Mouse (Mus musculus) stomach, embryonic 16.5 days (tissue): ENCODE measurements around the gene Dcp1b. TPM values are rescaled to one million over a fixed set of nuclear protein-coding genes. Genes with fewer than 3 reads are reported as not detected.

Experiments used
- ATAC-seq: fragments of 200-750 bp; cut with Nextera tagmentation; 2 replicates; pipeline ENCODE4 v1.8.0; 2017; ENCODE audit warnings: moderate number of reproducible peaks, moderate TSS enrichment; ENCODE audit not compliant: insufficient read depth, low FRiP score
- H3K27ac ChIP-seq: fragments of 300-500 bp; sonication (generic); 2 replicates; pipeline ENCODE4 v1.5.1; 2014; ENCODE audit warnings: low read length
- H3K27me3 ChIP-seq: fragments of 300-500 bp; sonication (generic); 2 replicates; pipeline ENCODE4 v1.6.1; 2014; ENCODE audit warnings: low read length, control low read depth, mixed read lengths; ENCODE audit not compliant: control insufficient read depth, insufficient read depth
- H3K36me3 ChIP-seq: fragments of 300-500 bp; sonication (generic); 2 replicates; pipeline ENCODE4 v1.6.1; 2014; ENCODE audit warnings: low read length; ENCODE audit not compliant: control insufficient read depth, insufficient read depth
- H3K4me1 ChIP-seq: fragments of 300-500 bp; sonication (generic); 2 replicates; pipeline ENCODE4 v1.6.1; 2014; ENCODE audit warnings: low read length, control low read depth, mixed read lengths; ENCODE audit not compliant: control insufficient read depth, insufficient read depth
- H3K4me2 ChIP-seq: fragments of 300-500 bp; sonication (generic); 2 replicates; pipeline ENCODE4 v1.6.1; 2014; ENCODE audit warnings: low read depth, low read length, mixed read lengths
- H3K4me3 ChIP-seq: fragments of 300-500 bp; sonication (generic); replicated peaks from 2 replicates; pipeline ENCODE4 v1.5.1; 2014; ENCODE audit warnings: mild to moderate bottlenecking, low read length
- H3K9ac ChIP-seq: fragments of 300-500 bp; sonication (generic); 2 replicates; pipeline ENCODE4 v1.6.1; 2014; ENCODE audit warnings: low read length
- H3K9me3 ChIP-seq: fragments of 300-500 bp; sonication (generic); replicated peaks from 2 replicates; pipeline ENCODE4 v1.6.1; 2016; ENCODE audit warnings: low read length, control low read depth; ENCODE audit not compliant: control insufficient read depth
- WGBS: fragments of 180-500 bp; shearing (Covaris S2); extraction: QIAGEN DNeasy Blood & Tissue Kit; methylation state at CpG from one replicate; pipeline ENCODE4 v1.1.7; 2014; 5-methylcytosine and 5-hydroxymethylcytosine counted together
- polyA plus RNA-seq: library from polyadenylated mRNA; unstranded; fragments of >200 nt; fragmentation: Nextera tagmentation; extraction: Ambion mirVana; gene quantifications from 2 replicates; pipeline ENCODE4 v1.2.1, GENCODE M21; 2015

Dcp1b gene
- polyA plus RNA-seq, 1 experiment from 2014 or later, result 8.3 TPM

DNA sequence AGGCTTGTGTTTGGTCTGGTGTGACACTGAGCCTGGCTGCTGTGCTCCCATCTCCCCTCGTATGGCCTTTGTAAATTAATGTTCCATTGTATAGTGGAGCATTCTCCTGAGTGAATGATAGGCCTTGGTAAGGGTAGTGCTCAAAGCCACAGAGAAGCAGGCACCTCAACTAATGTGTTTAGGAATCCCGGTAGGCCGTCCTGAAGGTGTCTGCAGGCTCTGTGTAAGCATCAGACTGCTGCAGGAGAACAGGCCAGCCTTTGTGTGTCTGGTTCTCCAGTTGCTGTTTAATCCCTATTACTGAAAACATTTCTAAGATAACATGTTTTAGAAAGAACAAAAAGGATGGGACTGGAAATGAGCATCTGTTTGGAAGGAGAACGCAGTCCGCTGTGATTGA lies 43.5 kb downstream of the Dcp1b start:
- no peak overlapping the region for H3K4me3 ChIP-seq
- no peak for ATAC-seq
- whole genome bisulfite sequencing, result 76% methylated on average over 5 of the region's 5 CpGs
- H3K36me3 ChIP-seq, result peaks cover 8% of the 10 kb centered on the region; the same call in 1 of the 2 replicates
- no peak overlapping the region for H3K9ac ChIP-seq
- no peak overlapping the region for H3K4me2 ChIP-seq
- H3K27me3 ChIP-seq, result no peaks in the 10 kb centered on the region
- no peaks in the 10 kb centered on the region for H3K4me1 ChIP-seq
- H3K27ac ChIP-seq, result no peak overlapping the region
- no peaks in the 10 kb centered on the region for H3K9me3 ChIP-seq

DNA sequence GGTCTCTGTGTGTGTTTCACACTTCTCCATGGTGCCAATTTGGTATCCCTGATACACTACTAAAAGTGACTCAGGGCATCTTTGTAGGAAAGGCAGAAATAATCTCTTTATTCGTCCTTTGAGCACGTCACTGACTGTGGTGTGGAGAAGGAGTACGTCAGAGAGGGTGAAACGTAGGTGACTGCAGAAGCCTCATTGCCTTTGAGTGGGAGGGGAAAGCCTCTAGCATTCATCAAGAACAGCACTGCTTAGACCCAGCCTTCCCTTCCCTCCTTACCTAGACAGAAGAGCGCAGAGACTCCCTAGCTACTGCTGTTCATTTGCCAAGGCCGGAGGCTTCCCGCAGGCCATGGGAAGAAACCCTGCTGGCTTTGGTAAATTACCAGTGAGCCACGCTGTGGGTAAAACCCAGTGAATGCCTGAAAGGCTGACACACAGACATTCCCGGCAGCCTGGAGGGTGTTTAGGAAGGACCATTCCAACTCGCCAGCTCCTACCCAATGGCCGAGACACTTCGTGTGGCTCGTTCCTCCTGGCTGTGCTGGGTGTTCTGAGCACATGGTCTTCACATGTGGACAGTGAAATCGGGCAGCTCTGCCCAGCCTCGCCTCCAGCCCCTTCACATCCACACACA lies 44.3 kb downstream of the Dcp1b start:
- no peaks in the 10 kb centered on the region for H3K9me3 ChIP-seq

DNA sequence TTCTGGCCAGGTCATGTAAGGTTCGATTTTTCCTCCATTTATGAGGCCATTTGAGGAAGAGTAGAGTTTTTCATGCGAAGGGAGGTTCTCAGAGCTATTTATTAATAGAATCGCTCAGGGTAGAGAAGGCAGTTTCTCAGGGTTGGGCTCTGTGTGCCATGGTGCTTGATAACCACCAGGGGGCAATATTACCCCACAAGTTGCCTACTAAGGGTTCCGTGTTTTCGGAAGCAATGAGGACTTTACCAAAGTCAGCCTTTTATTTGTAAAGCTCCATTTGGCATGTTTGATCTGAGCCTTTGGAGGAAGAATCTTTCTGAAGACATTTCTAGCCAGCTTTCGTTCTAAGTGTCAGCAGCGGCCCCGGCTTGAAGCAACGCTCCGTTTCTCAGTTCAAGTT lies 45.2 kb downstream of the Dcp1b start:
- ATAC-seq, result peak; percentile 70; the same call in 1 of the 2 replicates
- Histone ChIP-seq H3K4me1 (no peaks in the 10 kb centered on the region), H3K36me3 (peaks cover 1% of the 10 kb centered on the region; the same call in 1 of the 2 replicates), H3K27me3 (no peaks in the 10 kb centered on the region), H3K27ac (no peak overlapping the region), H3K9ac (no peak overlapping the region), H3K4me2 (no peak overlapping the region), H3K4me3 (no peak overlapping the region), H3K9me3 (no peaks in the 10 kb centered on the region)
- 42% methylated on average over 10 of the region's 10 CpGs for WGBS

More for the DNA sequence above, 44.3 kb downstream of the Dcp1b start:
- H3K36me3 ChIP-seq, result peaks cover 8% of the 10 kb centered on the region; the same call in 1 of the 2 replicates
- no peaks in the 10 kb centered on the region for H3K27me3 ChIP-seq
- WGBS, result 82% methylated on average over 15 of the region's 15 CpGs
- H3K4me2 ChIP-seq, result no peak overlapping the region
- H3K4me3 ChIP-seq, result no peak overlapping the region
- no peaks in the 10 kb centered on the region for H3K4me1 ChIP-seq
- no peak overlapping the region for H3K27ac ChIP-seq
- no peak for ATAC-seq
- no peak overlapping the region for H3K9ac ChIP-seq

DNA sequence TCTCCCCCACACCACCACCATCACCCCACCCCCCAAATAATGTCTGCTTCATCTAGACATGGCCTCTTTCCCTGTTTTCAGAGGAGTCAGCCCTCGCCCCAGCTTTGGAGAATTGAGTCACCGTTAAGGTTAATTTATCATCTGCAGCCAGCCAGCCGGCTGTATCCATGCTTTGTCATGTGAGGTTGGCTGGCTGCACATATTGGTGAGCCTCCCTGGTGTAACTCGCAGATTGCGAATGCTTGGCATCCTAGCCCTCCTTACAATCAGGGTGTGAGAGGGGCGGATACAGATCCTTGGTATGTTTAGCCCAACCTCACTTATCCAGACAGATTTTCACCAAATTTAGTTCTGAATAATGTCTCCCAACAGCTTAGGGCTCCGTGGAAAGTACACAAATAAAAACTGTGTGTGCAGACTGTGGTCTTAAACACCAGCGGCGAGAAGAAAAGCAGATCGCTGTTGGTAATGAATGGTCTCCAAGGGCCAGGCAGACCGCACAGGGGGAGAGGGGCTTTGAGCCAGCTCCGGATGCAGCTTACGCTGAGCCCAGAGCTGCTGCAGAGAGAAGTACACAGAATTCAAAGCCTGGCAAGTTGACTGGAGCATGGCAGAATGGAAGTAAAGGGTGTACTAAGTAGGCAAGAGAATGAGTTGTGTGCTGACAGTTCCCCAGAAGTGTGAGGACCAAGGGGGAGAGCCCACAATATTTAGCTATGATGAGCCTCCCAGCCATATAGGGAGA lies 49.6 kb downstream of the Dcp1b start:
- no peak overlapping the region for H3K4me3 ChIP-seq
- H3K9ac ChIP-seq, result no peak overlapping the region
- peak; percentile 55; the same call in 1 of the 2 replicates for ATAC-seq
- no peak overlapping the region; the same call in 1 of the 2 replicates for H3K27ac ChIP-seq
- H3K4me2 ChIP-seq, result no peak overlapping the region; the same call in 1 of the 2 replicates
- H3K9me3 ChIP-seq, result no peaks in the 10 kb centered on the region
- H3K4me1 ChIP-seq, result no peaks in the 10 kb centered on the region
- WGBS, result 49% methylated on average over 13 of the region's 13 CpGs
- H3K36me3 ChIP-seq, result no peaks in the 10 kb centered on the region
- H3K27me3 ChIP-seq, result no peaks in the 10 kb centered on the region

DNA sequence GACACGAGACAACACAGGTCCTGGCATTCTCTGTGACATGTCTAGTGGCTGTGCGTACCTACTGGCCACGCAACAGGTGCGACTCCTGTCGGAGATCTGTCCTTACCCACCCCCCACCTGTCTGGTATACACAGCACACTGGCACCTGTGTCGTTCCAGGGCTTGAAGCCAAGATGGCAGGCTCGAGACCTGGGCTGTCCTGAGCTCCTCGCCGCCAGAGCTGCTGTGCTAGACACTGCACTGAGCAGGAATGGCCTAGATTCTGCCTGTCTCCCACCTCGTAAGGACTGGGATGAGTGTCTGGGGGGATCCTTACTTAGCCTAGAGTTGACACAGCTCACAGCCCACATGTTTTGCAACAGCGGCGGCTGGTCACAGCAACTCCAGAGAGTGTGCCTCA lies 50.2 kb downstream of the Dcp1b start:
- no peak overlapping the region for H3K9ac ChIP-seq
- H3K4me2 ChIP-seq, result no peak overlapping the region
- no peaks in the 10 kb centered on the region for H3K27me3 ChIP-seq
- H3K9me3 ChIP-seq, result no peaks in the 10 kb centered on the region
- no peak overlapping the region; the same call in 1 of the 2 replicates for H3K27ac ChIP-seq
- H3K4me1 ChIP-seq, result no peaks in the 10 kb centered on the region
- ATAC-seq, result no peak
- H3K36me3 ChIP-seq, result no peaks in the 10 kb centered on the region
- no peak overlapping the region for H3K4me3 ChIP-seq
- WGBS, result 80% methylated on average over 12 of the region's 12 CpGs

DNA sequence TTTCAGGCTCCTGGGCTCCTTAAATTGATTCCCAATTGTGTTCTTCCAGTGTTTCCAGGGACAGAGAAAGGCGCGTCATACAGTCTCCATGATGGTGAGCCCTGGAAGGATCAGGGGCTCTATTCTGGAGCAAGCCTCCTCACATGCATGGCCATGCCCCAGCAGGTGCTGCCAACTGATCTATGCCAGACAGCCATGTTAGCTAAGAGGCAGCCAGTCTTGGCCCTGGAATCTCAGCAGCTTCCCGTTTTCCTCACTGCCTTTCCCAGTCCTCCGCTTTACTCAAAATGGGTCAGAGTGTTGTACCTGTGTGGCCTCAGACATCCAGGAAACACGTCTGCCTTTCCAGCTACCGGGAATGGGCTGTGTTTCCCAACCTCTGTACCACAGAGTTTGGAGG lies 50.7 kb downstream of the Dcp1b start:
- 85% methylated on average over 6 of the region's 6 CpGs for WGBS
- Histone ChIP-seq H3K4me2 (no peak overlapping the region), H3K27ac (no peak overlapping the region), H3K4me1 (no peaks in the 10 kb centered on the region), H3K9ac (no peak overlapping the region), H3K4me3 (no peak overlapping the region), H3K36me3 (no peaks in the 10 kb centered on the region), H3K27me3 (no peaks in the 10 kb centered on the region), H3K9me3 (no peaks in the 10 kb centered on the region)
- no peak for ATAC-seq

DNA sequence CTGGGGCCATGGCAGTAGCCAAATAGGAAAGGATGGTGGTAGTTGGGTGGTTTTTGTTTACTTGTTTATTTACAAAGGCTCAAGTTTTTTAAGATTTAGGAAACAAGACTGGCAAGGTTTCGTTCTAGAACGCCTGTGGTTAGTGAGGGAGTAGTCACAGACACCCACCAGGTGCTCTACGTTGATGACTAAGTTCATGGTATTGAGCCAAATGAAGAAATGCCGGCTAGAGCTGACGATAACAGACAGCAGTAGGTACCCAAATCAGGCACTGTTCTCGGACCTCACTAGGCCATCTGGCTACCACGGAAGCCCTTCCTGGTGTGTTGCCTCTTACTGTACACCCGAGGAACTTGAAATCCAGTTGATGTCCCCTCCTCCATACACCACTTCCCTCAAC lies 51.9 kb downstream of the Dcp1b start:
- Histone ChIP-seq H3K4me2 (no peak overlapping the region), H3K9me3 (no peaks in the 10 kb centered on the region), H3K4me3 (no peak overlapping the region), H3K4me1 (no peaks in the 10 kb centered on the region), H3K36me3 (no peaks in the 10 kb centered on the region), H3K27me3 (no peaks in the 10 kb centered on the region), H3K9ac (no peak overlapping the region), H3K27ac (no peak overlapping the region)
- WGBS, result 85% methylated on average over 8 of the region's 8 CpGs
- no peak for ATAC-seq

DNA sequence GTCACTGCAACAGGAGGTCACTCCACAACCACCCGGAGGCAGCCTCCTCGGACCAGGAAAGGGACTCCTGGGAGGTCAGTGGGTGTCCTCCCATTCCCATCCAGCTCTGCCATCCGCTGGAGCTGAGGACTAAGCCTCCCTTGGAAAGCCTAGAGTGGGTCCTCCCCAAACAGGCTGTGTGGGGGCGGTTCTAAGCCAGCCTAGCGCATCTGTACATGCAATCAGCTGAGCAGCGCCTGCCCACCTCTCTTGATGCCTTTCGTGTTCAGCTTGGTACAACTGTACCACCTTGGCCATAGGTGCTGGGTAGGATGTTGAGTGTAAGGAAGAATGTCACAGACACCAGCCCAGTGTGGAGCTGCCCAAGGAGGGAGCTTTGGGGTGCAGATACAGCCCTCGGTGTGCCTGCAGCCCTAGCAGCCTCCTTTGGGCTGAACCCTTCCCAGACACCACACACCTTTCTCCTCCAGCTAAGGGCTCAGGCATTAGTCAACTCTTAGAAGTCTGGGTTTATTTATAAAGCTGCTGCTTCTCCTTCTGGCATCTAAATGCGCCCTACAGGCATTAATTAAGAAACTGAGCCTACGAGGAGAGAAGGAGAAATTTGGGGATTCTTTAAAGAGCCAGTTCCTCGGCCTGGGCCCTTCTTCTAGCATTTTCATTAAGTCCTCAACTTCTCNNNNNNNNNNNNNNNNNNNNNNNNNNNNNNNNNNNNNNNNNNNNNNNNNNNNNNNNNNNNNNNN lies 54.0 kb downstream of the Dcp1b start:
- Histone ChIP-seq H3K4me3 (no peak overlapping the region), H3K36me3 (no peaks in the 10 kb centered on the region), H3K9ac (no peak overlapping the region), H3K9me3 (no peaks in the 10 kb centered on the region), H3K4me1 (no peaks in the 10 kb centered on the region), H3K27ac (no peak overlapping the region), H3K27me3 (no peaks in the 10 kb centered on the region), H3K4me2 (no peak overlapping the region)
- WGBS, result 77% methylated on average over 11 of the region's 11 CpGs
- no peak for ATAC-seq

DNA sequence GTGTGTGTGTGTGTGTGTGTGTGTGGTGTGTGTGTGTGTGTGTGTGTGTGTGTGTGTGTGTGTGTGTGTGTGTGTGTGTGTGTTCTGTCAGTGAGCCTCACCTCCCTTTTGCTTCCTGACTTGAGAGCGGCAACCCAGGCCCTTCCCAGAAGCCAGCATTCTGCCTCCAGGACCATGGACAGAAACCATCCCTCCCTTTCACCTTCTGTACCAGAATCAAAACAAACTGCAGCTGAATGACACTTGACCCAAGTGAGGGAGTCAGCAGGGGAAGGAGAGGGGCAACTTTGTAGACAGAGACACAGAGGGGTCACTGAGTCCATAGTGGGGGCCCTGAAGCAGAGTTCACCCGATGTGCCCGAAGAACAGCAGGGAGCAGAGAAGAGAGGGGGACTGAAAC lies 58.0 kb downstream of the Dcp1b start:
- Histone ChIP-seq H3K4me3 (no peak overlapping the region), H3K9me3 (no peaks in the 10 kb centered on the region), H3K4me1 (no peaks in the 10 kb centered on the region), H3K9ac (no peak overlapping the region), H3K27me3 (no peaks in the 10 kb centered on the region), H3K4me2 (no peak overlapping the region), H3K27ac (no peak overlapping the region), H3K36me3 (no peaks in the 10 kb centered on the region)
- ATAC-seq, result no peak
- 29% methylated on average over 3 of the region's 3 CpGs for WGBS
